Mouse (Mus musculus): Measurements from ENCODE around the gene Pcf11.

The Pcf11 gene

GRCm38 (mm10) chr7:92668791-92669506, 785 bp downstream of the Pcf11 start:
- Histone ChIP-seq H3K27me3 (ENCODE audit: control insufficient read depth, insufficient read depth, low read length, poor library complexity, severe bottlenecking) (no peaks in the 10 kb centered on the region), H3K36me3 (ENCODE audit: control insufficient read depth, insufficient read depth, low read length, poor library complexity, severe bottlenecking) (no peaks in the 10 kb centered on the region)
- DNase-seq (ENCODE audit: low read depth, low spot score): peak; percentile 64

GRCm38 (mm10) chr7:92666274-92666820, 3.4 kb downstream of the Pcf11 start:
- H3K27me3 ChIP-seq (ENCODE audit: control insufficient read depth, insufficient read depth, low read length, poor library complexity, severe bottlenecking): no peaks in the 10 kb centered on the region
- no peak for DNase-seq (ENCODE audit: low read depth, low spot score)
- H3K36me3 ChIP-seq (ENCODE audit: control insufficient read depth, insufficient read depth, low read length, poor library complexity, severe bottlenecking): peaks cover 4% of the 10 kb centered on the region; the same call in 1 of the 2 replicates

GRCm38 (mm10) chr7:92658050-92658449, 11.7 kb downstream of the Pcf11 start:
- DNase-seq (ENCODE audit: low read depth, low spot score): no peak
- H3K27me3 ChIP-seq (ENCODE audit: control insufficient read depth, insufficient read depth, low read length, poor library complexity, severe bottlenecking): no peaks in the 10 kb centered on the region
- peaks cover 27% of the 10 kb centered on the region for H3K36me3 ChIP-seq (ENCODE audit: control insufficient read depth, insufficient read depth, low read length, poor library complexity, severe bottlenecking)

- no peaks in the 10 kb centered on the region for H3K27me3 ChIP-seq (ENCODE audit: control insufficient read depth, insufficient read depth, low read length, poor library complexity, severe bottlenecking)
Measured at GRCm38 (mm10) chr7:92656386-92656785, 13.3 kb downstream of the Pcf11 start.

GRCm38 (mm10) chr7:92653329-92653728, 16.4 kb downstream of the Pcf11 start:
- H3K36me3 ChIP-seq (ENCODE audit: control insufficient read depth, insufficient read depth, low read length, poor library complexity, severe bottlenecking): peaks cover 11% of the 10 kb centered on the region
- H3K27me3 ChIP-seq (ENCODE audit: control insufficient read depth, insufficient read depth, low read length, poor library complexity, severe bottlenecking): no peaks in the 10 kb centered on the region
- DNase-seq (ENCODE audit: low read depth, low spot score): no peak

More at GRCm38 (mm10) chr7:92656386-92656785, 13.3 kb downstream of the Pcf11 start:
- no peak for DNase-seq (ENCODE audit: low read depth, low spot score)
- H3K36me3 ChIP-seq (ENCODE audit: control insufficient read depth, insufficient read depth, low read length, poor library complexity, severe bottlenecking): peaks cover 23% of the 10 kb centered on the region

GRCm38 (mm10) chr7:92647790-92648189, 21.9 kb downstream of the Pcf11 start:
- Histone ChIP-seq H3K27me3 (ENCODE audit: control insufficient read depth, insufficient read depth, low read length, poor library complexity, severe bottlenecking) (no peaks in the 10 kb centered on the region), H3K36me3 (ENCODE audit: control insufficient read depth, insufficient read depth, low read length, poor library complexity, severe bottlenecking) (peaks cover 8% of the 10 kb centered on the region; the same call in 1 of the 2 replicates)
- DNase-seq (ENCODE audit: low read depth, low spot score): no peak

- DNase-seq (ENCODE audit: low read depth, low spot score): no peak
- Histone ChIP-seq H3K27me3 (ENCODE audit: control insufficient read depth, insufficient read depth, low read length, poor library complexity, severe bottlenecking) (no peaks in the 10 kb centered on the region), H3K36me3 (ENCODE audit: control insufficient read depth, insufficient read depth, low read length, poor library complexity, severe bottlenecking) (peaks cover 8% of the 10 kb centered on the region; the same call in 1 of the 2 replicates)
Measured at GRCm38 (mm10) chr7:92642358-92642757, 27.4 kb downstream of the Pcf11 start.

- Histone ChIP-seq H3K27me3 (ENCODE audit: control insufficient read depth, insufficient read depth, low read length, poor library complexity, severe bottlenecking) (no peaks in the 10 kb centered on the region), H3K36me3 (ENCODE audit: control insufficient read depth, insufficient read depth, low read length, poor library complexity, severe bottlenecking) (no peaks in the 10 kb centered on the region)
- DNase-seq (ENCODE audit: low read depth, low spot score): peak; percentile 46
Measured at GRCm38 (mm10) chr7:92638050-92638449, 31.7 kb downstream of the Pcf11 start.

- Histone ChIP-seq H3K36me3 (ENCODE audit: control insufficient read depth, insufficient read depth, low read length, poor library complexity, severe bottlenecking) (no peaks in the 10 kb centered on the region), H3K27me3 (ENCODE audit: control insufficient read depth, insufficient read depth, low read length, poor library complexity, severe bottlenecking) (no peaks in the 10 kb centered on the region)
- DNase-seq (ENCODE audit: low read depth, low spot score): peak; percentile 93
Measured at GRCm38 (mm10) chr7:92637021-92637625, 32.6 kb downstream of the Pcf11 start, which contains the start of gene Ankrd42. Ankrd42 (minus strand) TSS chr7:92637142.

GRCm38 (mm10) chr7:92636295-92637011, 33.3 kb downstream of the Pcf11 start:
- peak; percentile 40 for DNase-seq (ENCODE audit: low read depth, low spot score)
- H3K36me3 ChIP-seq (ENCODE audit: control insufficient read depth, insufficient read depth, low read length, poor library complexity, severe bottlenecking): no peaks in the 10 kb centered on the region
- no peaks in the 10 kb centered on the region for H3K27me3 ChIP-seq (ENCODE audit: control insufficient read depth, insufficient read depth, low read length, poor library complexity, severe bottlenecking)

- no peaks in the 10 kb centered on the region for H3K27me3 ChIP-seq (ENCODE audit: control insufficient read depth, insufficient read depth, low read length, poor library complexity, severe bottlenecking)
- H3K36me3 ChIP-seq (ENCODE audit: control insufficient read depth, insufficient read depth, low read length, poor library complexity, severe bottlenecking): no peaks in the 10 kb centered on the region
- DNase-seq (ENCODE audit: low read depth, low spot score): peak; percentile 61
Measured at GRCm38 (mm10) chr7:92630167-92630566, 39.6 kb downstream of the Pcf11 start.

GRCm38 (mm10) chr7:92624488-92624887, 45.2 kb downstream of the Pcf11 start:
- no peaks in the 10 kb centered on the region for H3K36me3 ChIP-seq (ENCODE audit: control insufficient read depth, insufficient read depth, low read length, poor library complexity, severe bottlenecking)
- H3K27me3 ChIP-seq (ENCODE audit: control insufficient read depth, insufficient read depth, low read length, poor library complexity, severe bottlenecking): no peaks in the 10 kb centered on the region
- DNase-seq (ENCODE audit: low read depth, low spot score): peak; percentile 54

- Histone ChIP-seq H3K27me3 (ENCODE audit: control insufficient read depth, insufficient read depth, low read length, poor library complexity, severe bottlenecking) (no peaks in the 10 kb centered on the region; the same call in 1 of the 2 replicates), H3K36me3 (ENCODE audit: control insufficient read depth, insufficient read depth, low read length, poor library complexity, severe bottlenecking) (no peaks in the 10 kb centered on the region)
- no peak for DNase-seq (ENCODE audit: low read depth, low spot score)
Measured at GRCm38 (mm10) chr7:92610830-92611229, 58.9 kb downstream of the Pcf11 start.

- no peaks in the 10 kb centered on the region for H3K36me3 ChIP-seq (ENCODE audit: control insufficient read depth, insufficient read depth, low read length, poor library complexity, severe bottlenecking)
- DNase-seq (ENCODE audit: low read depth, low spot score): no peak
- no peaks in the 10 kb centered on the region for H3K27me3 ChIP-seq (ENCODE audit: control insufficient read depth, insufficient read depth, low read length, poor library complexity, severe bottlenecking)
Measured at GRCm38 (mm10) chr7:92604961-92605360, 64.8 kb downstream of the Pcf11 start.
